Mouse (Mus musculus): ENCODE data around the gene Cep290.
"Not testable (repeated sequence)": the region's sequence is repeated elsewhere in the genome, so short reads cannot be mapped to it uniquely, and the experiment has no call there.

The Cep290 gene

DNA sequence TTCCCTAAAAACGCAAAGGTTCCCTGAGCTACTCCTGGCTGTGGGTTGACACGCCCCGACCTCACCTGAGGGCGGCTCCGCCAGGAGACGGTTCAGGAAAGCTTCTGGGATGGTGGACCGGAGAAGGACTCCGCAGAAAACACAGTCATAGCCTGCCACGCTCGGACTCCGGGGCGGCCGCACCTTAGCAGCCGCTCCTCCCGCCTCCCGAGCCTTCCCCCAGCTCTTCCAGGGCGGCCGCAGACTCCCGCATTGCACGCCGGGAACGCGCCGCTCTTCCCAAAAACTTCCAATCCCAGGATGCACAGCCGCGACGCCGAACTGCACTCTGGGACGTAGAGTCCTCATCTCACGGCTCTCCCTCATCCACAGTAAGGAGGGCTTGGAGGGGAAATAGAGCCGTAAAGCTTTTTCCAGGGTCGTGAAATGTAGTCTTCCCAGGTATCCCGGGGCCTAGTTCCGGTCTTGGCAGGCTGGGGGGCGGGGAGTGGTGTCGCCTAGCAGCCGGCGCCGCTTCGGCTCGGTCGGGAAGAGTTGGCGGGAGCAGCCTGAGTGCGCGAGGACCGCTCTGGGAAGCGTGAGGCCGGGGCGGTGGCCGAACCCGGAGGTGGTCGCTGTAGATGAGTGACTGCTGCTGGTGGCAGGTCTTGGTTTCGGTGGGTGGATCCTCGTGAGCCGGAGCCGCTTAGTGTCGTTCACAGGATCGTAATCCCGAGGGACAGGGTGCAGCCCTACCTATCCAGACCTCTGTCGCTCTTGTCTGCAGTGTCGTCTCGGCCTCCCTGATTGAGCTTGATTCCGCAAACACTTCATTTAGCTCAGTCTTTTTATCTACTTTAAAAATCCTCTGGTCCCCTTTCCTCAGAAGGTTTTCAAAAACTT, at the start of gene Cep290, which contains the start of gene Tmtc3:
Gene Cep290, plus strand, starts transcription at position 462 of the 882 bp plus-strand sequence.
Gene Tmtc3, minus strand, starts transcription at position 254 of the 882 bp plus-strand sequence.
- DNase-seq (ENCODE audit: low spot score) = peak; percentile 93

DNA sequence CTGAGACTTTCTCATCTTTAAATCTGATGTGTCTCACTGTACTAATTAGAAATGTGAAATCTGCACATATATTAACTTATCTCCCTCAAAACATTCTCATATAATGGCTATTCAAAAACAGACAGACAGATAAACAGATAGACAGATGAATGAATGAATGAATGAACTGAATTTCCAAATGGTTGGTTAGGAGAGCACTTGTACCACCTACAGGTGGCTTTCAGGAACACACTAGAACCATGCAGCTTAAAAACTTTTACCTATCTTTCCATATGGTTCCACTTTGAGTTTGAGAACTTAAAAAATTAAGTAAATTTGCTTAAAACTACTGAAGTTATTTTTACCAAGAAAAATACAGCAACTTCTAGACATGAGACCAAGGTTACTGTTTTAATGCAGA, 38.0 kb upstream of the Cep290 start:
- no peak for DNase-seq (ENCODE audit: low spot score)

DNA sequence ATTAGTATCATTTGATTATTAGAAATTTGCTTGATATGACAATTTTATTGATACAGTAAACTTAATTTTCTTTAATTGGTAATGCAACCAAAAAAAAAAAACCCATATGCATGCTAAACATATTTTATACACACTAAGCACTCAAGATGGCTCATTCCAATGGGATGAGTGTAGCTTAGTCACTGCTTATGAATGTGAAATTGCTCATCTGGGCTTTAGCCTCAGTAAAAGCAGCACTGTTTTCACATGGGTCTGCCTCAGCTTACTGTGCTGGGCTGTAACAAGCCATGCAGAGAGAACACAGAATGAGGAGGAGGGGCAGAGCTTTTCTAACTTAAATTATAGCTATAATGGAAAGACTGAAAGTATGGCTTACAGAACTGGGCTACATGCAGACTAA, 26.8 kb upstream of the Cep290 start:
- no peak for DNase-seq (ENCODE audit: low spot score)

DNA sequence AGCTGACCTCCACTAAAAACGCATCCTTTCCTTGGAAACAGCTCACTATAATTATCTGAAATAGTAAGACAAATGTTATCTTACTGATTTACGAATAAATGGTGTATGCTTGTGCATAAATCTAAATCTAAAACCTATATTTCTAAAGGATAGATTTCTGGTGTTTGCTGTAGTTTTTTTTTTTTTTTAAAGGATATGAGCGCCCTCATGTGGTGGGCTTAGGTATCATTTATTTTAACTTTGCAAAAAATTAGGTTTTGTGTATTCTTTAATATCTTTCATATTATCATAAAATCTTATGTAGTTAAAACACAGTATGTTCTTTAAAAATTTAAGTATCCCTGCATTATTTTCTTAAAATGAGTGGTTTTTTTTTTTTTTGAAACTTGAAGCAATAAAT, 12.3 kb upstream of the Cep290 start:
- DNase-seq (ENCODE audit: low spot score) = no peak

DNA sequence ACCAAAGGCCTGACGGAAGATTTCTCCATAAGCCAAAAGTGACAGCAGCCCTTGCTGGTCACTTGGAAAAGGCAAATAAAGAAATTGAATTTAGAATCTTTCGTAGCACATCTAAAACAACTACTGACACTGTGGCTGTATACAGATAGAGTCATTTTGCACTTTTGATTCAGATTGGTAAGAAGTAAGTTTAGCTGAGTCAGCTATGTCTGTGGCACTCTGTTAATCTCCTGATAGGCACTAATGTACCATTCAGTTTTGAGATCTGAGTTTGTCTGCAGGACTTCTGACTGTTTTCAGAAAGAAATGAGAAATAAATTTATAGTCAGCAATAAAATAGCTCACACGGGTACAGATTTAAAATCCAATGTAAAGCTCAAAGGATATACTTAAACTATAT, 7.8 kb upstream of the Cep290 start:
- DNase-seq (ENCODE audit: low spot score) = no peak

DNA sequence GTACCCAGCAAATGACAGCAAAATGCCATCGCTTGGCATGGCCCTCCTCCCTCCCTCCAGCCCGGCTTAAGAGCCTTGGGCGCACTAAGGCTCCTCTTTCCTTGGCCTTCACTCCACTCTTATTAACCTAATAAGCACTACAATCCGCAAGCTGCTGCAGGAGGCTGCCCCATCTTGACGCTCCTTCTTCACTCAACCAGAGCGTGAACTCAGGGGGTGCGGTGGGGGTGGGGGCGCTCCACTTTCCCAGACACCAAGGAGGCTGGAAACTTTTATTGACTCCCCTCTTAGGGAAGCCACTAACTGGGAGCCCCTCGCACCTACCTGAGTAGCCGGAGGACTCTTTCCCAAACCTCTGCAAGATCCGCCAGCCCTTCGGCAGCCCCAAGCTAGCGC, 659 bp upstream of the Cep290 start:
- DNase-seq (ENCODE audit: low spot score) = no peak

DNA sequence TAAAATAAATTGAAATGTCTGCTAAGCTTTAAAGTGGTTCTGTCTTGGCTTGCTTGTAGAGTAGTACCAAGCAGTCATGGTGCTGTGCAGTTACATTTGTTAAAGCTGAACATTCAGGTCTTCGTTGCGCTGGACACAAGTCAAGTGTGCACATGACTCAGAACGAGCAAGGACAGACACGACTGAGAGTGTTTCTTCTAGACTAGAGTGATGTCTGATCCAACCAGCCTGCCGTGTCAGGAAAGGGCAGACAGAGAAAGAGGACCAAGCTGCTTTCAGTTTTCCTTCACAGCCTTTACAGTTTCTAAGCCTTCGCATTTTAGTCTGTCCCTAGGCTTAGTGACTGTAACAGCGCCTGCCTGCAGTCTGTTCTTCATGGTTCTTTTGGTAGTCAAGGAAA, 4.6 kb downstream of the Cep290 start:
- DNase-seq (ENCODE audit: low spot score) = no peak

DNA sequence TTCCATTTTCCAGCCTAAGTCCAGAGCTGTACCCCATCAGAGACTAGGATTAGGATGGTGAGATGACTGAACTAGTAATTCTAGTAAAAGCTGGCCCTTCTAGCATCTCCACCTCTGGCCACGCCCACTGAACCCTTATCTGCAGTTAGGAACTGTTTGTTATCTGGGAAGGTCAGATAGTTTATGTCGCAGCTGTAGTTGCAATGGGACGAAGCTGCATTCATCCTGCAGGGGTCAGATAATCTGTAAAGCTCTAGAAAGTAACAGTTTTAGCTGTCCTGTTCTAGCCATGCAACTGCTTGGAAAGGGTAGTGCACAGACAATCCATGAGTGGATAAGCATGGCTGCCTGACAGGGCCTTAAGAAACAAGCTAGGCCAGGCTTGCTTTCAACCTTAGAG, 11.0 kb downstream of the Cep290 start:
- DNase-seq (ENCODE audit: low spot score) = no peak

DNA sequence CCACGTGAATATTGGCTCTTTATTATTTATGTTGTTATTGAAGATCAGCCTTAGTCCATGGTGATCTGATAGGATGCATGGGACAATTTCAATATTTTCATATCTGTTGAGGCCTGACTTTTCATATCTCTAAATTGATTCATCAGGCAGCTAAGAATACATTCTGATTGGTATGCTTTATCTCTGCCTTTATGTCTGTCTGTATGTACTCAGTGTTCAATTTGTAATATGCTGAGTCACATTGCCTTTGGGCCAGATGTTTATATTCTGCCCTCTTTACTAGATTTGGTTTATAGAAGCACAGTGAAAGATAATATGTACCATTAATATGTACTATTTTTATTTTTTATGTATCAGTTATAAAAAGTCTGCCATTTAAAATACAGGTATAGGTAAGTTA, 20.8 kb downstream of the Cep290 start:
- no peak for DNase-seq (ENCODE audit: low spot score)

DNA sequence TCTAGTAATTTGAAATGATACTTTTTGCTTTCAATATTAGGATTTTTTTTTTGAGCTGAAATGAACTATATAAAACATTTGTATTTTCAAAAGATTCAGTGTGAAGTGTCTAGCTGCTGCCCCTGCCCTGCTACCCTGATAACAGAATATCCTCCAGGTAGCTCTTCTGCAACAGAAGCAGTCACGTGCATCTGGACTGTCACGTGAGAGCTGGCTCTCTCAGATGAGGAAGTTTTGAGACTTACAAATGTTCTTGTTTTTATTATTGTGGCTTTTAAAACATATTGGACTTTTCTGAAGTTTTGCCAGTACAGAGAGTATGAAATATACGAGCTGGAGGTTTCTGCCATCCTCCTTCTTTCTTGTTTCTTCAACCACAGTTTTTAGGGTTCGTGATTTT, 34.3 kb downstream of the Cep290 start:
- DNase-seq (ENCODE audit: low spot score) = no peak

DNA sequence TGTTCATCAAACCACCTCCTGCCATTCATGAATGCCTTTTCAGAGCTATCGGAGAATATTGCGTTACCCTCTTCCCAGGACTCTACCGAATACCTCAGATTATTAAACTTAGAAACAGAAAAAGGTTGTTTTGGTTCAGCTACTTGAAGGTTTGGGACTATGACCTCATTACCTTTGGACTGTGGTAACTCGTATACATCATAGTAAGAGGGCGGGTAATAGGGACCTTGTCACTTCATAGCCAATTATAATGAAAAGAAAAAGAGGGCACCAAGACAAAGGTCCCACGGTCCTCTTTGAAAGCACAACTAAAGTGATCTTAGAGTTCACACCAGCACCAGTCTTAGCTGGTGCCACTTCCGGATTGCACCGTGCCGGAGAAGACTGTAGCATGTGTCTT, 35.0 kb downstream of the Cep290 start:
- DNase-seq (ENCODE audit: low spot score) = no peak

DNA sequence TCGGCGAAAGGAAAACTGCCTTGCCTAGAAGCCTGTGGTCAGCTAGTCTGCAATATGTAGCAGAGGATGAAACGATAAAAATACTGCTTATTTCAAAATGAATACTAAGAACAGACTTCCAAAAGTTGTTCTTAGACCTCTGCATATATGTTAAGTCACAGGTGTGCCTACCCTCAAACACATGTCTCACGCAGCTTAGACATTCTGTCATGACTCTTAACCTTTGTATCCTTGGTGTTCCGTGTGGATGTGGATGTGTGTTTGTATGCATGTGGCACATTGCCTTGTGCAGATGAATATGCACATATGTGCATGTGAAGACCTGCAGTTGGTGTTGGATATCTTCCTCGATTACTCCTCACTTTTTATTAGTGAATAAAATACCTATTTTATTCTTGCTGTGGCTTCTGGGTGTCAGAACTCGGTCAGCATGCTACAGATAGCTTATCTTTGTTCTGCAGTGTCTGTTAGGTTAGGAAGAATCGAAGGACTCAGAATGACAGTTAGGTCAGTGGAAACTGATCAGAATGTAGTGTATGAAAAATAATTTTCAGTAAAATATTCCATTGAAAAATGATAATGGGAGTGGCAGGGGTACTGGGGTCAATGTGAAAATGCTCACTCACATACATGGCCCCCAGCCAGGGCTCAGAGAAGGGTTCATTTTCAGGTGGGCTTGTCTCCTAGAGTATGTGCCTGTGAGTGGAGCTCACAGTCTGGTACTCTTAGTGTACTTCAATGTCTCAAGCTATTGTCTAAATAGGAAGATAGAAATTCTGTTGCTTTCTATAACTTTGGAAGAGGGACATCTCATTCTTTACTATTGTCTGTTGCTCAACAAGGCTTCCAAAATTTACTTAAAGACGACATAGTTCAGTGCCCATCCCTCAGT, 37.4 kb downstream of the Cep290 start:
- no peak for DNase-seq (ENCODE audit: low spot score)

DNA sequence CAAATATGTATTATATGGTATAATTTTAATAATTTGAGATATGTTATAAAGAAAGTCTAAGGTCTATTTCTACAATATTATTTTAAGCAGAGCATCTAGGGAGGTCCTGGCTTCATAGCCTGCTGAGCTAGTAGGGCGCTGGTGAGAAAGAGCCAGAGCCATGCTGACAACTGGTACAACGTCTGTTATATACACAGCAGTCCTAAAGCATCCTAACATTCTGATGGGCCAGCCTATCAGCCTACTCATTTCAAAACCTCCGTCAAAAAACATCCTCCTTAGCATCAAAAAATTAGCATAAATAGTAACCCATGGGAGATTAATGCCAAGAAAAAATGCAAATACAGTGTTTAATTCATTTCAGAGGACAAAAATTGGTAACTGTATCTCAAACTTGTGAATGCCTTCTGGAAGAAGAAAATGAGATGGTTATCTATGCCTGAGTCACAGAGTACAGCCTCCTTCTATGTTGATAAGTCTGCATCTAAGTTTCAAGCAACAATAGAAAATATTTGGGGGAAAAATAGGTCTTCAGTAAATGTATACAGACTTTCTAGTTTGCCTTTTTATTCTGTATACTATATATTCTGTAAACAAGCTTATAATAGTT, 69.3 kb downstream of the Cep290 start:
- DNase-seq (ENCODE audit: low spot score) = no peak

DNA sequence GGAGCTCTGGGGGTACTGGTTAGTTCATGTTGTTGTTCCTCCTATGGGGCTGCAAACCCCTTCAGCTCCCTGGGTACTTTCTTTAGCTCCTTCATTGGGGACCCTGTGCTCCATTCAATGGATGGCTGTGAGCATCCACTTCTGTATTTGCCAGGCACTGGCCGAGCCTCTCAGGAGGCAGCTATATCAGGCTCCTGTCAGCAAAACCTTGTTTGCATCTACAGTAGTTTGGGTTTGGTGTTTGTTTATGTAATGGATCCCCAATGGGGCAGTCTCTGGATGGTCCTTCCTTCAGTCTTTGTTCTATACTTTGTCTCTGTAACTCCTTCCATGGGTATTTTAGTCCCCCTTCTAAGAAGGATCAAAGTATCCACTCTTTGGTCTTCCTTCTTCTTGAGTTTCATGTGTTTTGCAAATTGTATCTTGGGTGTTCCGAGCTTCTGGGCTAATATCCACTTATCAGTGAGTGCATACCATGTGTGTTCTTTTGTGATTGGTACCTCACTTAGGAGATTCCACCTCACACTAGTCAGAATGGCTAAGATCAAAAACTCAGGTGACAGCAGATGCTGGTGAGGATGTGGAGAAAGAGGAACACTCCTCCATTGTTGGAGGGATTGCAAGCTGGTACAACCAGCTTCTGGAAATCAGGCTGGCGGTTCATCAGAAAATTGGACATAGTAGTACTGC, 73.0 kb downstream of the Cep290 start:
- not testable (repeated sequence) for DNase-seq (ENCODE audit: low spot score)

DNA sequence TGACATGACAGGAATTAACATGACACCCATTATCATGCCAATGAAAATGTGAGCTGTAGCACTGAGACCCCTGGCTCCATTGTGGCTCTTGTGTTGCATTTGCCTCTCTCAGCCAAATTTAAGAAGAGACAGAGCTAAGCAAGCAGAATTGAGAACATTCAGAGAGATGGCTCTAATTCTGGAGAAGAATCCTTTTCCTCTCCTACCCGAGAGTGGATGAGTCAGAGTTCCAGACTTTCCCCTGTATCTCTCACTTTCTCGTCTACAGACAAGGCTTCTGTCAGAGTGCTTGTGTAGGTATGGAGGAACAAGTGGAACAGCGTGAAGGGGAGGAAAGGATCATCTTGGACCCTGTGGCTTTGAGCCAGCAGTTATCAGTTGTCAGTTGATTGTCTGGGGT, 76.8 kb downstream of the Cep290 start:
- DNase-seq (ENCODE audit: low spot score) = no peak

DNA sequence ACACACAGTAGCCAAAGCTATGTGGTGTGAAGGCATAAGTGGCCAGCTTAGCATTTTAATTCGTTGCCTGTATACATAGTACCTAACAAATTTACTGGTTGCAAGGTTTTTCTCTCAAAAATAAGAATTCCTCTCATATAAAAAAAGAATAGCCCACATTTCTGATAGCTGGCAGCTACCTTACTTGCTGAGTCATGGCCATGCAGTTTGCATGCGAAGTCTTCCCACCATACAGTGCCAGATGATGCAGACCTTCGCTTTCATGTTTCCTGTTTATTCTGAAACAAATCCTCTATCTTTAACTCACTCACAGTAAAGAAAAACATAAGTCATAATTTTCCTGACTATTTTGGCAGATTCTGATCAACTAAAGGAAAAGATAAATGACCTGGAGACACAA, 84.3 kb downstream of the Cep290 start:
- no peak for DNase-seq (ENCODE audit: low spot score)

DNA sequence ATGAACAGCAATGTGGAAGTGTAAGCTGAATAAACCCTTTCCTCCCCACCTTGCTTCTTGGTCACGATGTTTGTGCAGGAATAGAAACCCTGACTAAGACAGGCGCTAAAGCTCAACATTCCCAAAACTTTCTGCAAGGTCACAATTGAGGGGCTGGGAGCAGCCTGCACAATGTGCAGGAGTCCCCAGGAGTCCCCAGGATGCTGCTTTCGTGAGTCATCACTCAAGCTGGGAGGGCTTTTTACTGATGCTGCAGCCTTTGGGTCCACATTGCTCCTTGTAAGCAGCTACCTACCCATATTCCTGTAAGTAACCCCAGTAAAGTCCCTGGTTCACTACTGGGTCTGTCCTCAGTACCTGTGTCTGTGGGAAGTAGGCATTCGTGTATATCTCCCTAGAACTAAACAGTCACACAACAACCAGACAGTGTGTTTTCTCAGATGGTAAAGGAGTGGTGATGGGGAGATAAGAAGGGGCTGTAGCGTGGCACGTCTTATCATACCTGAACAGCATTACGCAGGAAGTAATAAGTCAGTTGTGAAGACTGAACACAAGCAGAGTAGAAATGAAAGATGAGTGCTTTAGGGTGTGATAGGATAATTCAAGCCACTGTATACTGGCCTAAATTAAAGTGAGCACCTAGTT, 87.3 kb downstream of the Cep290 start:
- DNase-seq (ENCODE audit: low spot score) = no peak

DNA sequence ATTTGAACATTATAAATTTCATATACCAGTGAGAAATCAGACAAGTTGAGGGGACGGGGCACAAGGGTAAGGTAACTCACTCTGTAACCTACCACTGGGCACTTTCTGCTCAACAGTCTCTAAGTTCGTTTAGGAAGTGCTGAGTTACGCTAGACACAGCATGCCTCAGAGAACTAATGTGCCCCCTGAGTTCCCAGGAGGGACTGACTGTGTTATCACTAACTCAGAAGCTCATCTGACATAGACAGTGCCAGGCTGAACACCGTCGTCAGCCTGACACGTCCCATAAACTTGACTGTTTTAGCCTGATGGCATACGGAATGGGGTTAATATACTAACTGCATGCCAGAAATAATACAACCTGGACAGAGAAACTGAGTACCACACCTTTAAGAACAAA, 87.9 kb downstream of the Cep290 start:
- no peak for DNase-seq (ENCODE audit: low spot score)

DNA sequence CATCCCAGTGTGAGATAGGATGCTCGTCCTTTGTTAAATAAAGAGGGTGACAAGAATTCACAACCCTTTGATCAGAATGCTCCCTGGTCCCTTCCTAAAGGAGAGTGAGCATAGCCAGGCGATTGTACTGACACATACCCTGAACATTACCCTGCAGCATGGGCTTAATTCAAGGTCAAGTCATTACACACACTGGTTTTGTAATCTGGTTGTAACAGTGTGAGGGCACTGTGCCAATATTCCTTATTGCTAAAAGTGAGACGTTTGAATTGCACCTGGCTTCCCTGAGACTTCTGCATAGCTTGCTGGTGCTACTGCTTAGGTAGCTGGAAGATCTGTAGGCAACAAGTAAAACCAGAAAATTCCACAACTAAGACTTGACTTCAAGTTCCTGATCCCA, 96.8 kb downstream of the Cep290 start:
- DNase-seq (ENCODE audit: low spot score) = no peak

DNA sequence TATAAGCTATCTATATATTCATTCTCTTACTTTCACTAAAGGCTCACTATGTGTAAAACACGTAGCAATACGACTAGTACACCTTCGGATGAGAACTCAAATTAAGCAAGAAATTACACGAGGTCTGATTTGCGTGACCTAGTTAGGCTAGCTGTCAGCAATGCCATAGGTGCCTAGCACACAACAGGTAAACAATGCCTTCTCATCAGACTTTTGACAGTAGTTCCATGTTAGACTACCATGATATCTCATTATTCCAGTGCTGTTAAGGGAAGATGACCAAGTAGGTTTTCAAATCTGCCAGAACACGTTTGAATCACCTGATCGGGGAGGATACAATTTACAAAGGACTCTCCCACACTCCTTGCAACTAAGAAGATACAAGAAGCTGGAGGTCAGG, 101.2 kb downstream of the Cep290 start:
- no peak for DNase-seq (ENCODE audit: low spot score)

DNA sequence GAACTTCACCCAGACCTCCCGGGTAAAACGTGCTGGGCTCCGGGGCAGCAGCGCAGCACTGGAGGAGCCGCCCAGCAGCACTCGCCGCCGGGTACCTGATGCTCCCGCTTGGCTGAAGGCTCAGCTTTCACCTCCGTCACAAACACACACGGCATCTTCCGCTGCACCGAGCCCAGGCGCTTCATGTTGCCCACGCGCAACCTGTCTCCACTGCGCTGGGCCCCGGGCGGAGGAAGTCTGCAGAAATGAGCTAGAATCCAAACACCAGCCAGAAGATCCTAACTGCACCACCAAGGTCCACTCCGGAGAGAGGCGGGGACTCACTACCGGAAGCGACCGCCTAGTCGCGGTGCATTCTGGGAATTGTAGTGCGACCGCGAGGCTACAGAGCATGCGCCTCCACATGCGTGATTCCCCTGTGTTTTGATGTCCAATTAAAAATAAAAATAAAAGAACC, 101.6 kb downstream of the Cep290 start:
- DNase-seq (ENCODE audit: low spot score) = peak; percentile 80

All from left cerebral cortex, adult 11 months (tissue).